Comparison of ENCODE assay signal across 8 mouse cellular contexts in the genomic region with DNA sequence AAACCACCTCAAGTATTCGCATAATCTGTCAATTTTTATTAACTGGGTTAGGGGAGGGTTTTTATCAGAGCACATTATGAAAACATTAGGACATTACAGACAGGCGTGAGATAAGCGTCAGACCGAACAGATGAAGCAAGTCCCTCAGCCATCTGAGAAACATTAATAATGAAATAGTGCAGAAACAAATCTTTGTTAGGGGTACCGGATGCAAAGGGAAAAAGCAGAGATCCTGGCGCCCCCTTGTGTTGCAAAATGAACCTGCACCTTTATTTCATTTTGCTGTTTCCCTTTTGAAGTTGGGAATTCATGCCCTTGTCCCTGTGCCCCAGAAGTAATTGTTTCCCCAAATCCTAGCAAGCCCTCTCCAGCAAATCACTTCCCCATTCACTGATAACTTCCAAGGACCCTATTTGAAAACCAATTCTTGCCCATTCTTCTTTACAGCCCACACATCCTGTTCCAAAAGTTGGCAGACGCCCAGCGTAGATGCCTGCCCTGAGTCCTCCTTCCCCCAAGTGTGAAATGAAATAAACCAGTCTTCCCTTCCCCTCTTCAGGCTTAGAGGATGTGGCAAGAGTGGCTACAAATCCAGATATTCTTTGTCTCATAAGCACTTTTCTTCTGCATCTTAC.
DNase-seq lines count a peak whose midpoint lies in the region; ATAC-seq and TF ChIP-seq lines count a peak whose summit lies in the region.

No protein-coding gene starts in this region.

- H3K9ac ChIP-seq in hindbrain, postnatal 0 days (replicated peaks; ENCODE audit: low read length): no peak overlapping the region
- H3K9ac ChIP-seq in lung, embryonic 16.5 days (ENCODE audit: low read length): no peak overlapping the region

- H3K4me2 ChIP-seq in hindbrain, postnatal 0 days (ENCODE audit: low read depth, low read length): no peak overlapping the region
- H3K4me2 ChIP-seq in lung, embryonic 16.5 days (ENCODE audit: low read depth, low read length): peak overlapping the region; percentile 19; the same call in 1 of the 2 replicates

- intact Hi-C loops in heart, postnatal 25 days (cut with DNase I): loop anchor here (2.0 to 10.0 kb wide), 2 partner anchors 122 to 228 kb away; no protein-coding TSS in a partner anchor

- H3K4me1 ChIP-seq in hindbrain, postnatal 0 days (ENCODE audit: insufficient read depth, low read length): 0 out of 2 replicates have a peak, but pooled peaks cover 4% of the 10 kb centered on the region
- H3K4me1 ChIP-seq in lung, embryonic 16.5 days (replicated peaks; ENCODE audit: control insufficient read depth, insufficient read depth, low read length): peaks cover 49% of the 10 kb centered on the region

- H3K27ac ChIP-seq in hindbrain, postnatal 0 days: no peak overlapping the region
- H3K27ac ChIP-seq in lung, embryonic 16.5 days (ENCODE audit: low read length): peak overlapping the region; percentile 63

- H3K27me3 ChIP-seq in hindbrain, postnatal 0 days (ENCODE audit: insufficient read depth, low read length): no peaks in the 10 kb centered on the region
- H3K27me3 ChIP-seq in lung, embryonic 16.5 days (ENCODE audit: control insufficient read depth, insufficient read depth, low read depth, low read length): no peaks in the 10 kb centered on the region

- no peaks in the 10 kb centered on the region for H3K9me3 ChIP-seq in hindbrain, postnatal 0 days (ENCODE audit: low read length)
- no peaks in the 10 kb centered on the region for H3K9me3 ChIP-seq in lung, embryonic 16.5 days (ENCODE audit: control insufficient read depth, low read length)

- no peaks in the 10 kb centered on the region for H3K36me3 ChIP-seq in hindbrain, postnatal 0 days (ENCODE audit: insufficient read depth, low read length)
- no peaks in the 10 kb centered on the region for H3K36me3 ChIP-seq in lung, embryonic 16.5 days (ENCODE audit: control insufficient read depth, insufficient read depth, low read length)

- peak; percentile 49 to 85 for DNase-seq in heart, adult 18-20 months
- no peak for DNase-seq in heart, postnatal 25 days (ENCODE audit: low spot score)
- DNase-seq in urinary bladder, postnatal 14 days (ENCODE audit: low spot score): peak; percentile 60
- DNase-seq in urinary bladder, adult 18-20 months (ENCODE audit: low spot score in 2 of 2): no peak
- DNase-seq in embryo, embryonic 11 days: peak; percentile 71
- peak; percentile 77 for DNase-seq in hindbrain, postnatal 0 days (ENCODE audit: low spot score)
- DNase-seq in thymus, postnatal 4 days: peak; percentile 76

- H3K4me3 ChIP-seq in hindbrain, postnatal 0 days (ENCODE audit: low read length): no peak overlapping the region
- no peak overlapping the region for H3K4me3 ChIP-seq in lung, embryonic 16.5 days (ENCODE audit: low read length)

- peak; percentile 85 for TF ChIP-seq CTCF in hindbrain, postnatal 0 days (IDR thresholded peaks at IDR 0.05; ENCODE audit: low read depth)

- 37% methylated on average over 8 of the region's 8 CpGs for WGBS in hindbrain, postnatal 0 days
- 15% methylated on average over 8 of the region's 8 CpGs for WGBS in lung, embryonic 16.5 days

- ATAC-seq in hindbrain, postnatal 0 days: no peak
- peak; percentile 66; the same call in 1 of the 2 replicates for ATAC-seq in lung, embryonic 16.5 days (ENCODE audit: low read depth)

Comparison
In these comparisons a context has a peak if more than half of its experiments do, and no peak if none do; other contexts are left out.
1. DNase-seq: peak in heart, adult 18-20 months (2 of 2), urinary bladder, postnatal 14 days (single experiment), embryo, embryonic 11 days (single experiment), hindbrain, postnatal 0 days (single experiment) and thymus, postnatal 4 days (single experiment); none in heart, postnatal 25 days (single experiment) and urinary bladder, adult 18-20 months (0 of 2).